Mouse (Mus musculus) left cerebral cortex, postnatal 14 days (tissue): Measurements from ENCODE around the gene Tnik. TPM values are rescaled to one million over a fixed set of nuclear protein-coding genes. Genes with fewer than 3 reads are reported as not detected.

Experiments used
- DNase-seq, 2 experiments: peaks; one replicate each; pipeline ENCODE4 v3.0.0; 2021 to 2022; ENCODE audit warnings: low spot score in 2 of 2, mixed read lengths in 1 of 2
- intact Hi-C: fragments of 180-260 bp; cut with DNase I; formaldehyde crosslinking; loops from one replicate; pipeline ENCODE4 v1.15.1; 2025
- total RNA-seq, 2 experiments: library from RNA; stranded (reverse); gene quantifications; 2 replicates each; pipeline ENCODE4 v1.2.3; 2021

The Tnik gene
- total RNA-seq, 2 experiments from 2014 or later, result 216 to 232 TPM

DNA sequence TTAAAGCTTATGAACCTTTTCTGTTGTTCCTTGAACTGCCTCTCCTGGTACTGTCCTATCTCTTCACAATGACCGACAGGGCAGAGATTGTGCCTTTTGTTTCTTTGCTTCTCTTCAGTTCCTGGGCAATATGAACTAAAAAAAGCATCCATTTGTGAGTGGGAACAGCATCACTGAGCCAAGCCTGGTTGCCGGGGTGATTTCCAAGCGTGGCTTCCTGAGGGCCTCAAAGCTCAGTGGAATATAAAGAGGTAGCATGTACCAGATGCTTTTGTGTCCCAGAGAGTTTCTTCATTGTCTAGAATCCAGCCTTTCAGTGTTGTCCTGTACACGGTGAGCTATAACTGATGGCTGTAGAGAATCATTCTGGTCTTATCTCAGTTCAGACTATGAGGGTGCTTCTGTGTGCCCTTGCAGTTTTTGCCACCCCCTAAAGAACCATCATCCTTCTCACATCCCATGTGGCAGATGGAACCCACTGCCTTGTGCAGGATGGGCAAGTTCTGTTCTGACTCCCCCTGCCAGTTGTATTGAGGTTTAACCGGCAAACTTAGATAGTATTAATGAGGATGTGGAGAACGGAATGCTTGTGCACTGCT, 246.4 kb downstream of the Tnik start:
- peak; percentile 48 to 75 for DNase-seq
- intact Hi-C loops, result no loop called here

DNA sequence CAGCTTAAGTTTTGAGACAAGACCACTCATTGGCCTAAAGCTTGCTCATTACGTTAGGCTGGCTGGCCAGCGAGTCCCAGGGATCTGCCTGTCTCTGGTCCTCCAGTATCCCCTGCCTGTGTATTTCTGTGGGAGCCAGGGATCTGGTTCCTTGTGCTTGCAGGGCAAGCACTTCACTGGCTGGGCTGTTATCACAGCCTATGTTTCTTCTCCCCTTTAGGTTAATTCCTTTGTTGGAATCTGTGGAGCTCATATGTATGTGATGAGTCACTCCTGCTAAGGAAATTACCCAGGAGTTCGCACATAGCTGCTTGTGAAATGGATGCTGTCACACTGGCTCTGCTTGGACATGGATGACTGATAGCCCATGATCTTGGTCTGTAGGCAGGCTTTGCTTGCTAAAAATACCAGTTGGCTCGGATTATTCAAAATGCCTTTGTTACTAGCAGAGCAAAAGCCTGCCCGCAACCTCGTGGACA, 260.0 kb downstream of the Tnik start:
- DNase-seq, result peak in 1 of 2 experiments; percentile 41
- intact Hi-C loops, result no loop called here

DNA sequence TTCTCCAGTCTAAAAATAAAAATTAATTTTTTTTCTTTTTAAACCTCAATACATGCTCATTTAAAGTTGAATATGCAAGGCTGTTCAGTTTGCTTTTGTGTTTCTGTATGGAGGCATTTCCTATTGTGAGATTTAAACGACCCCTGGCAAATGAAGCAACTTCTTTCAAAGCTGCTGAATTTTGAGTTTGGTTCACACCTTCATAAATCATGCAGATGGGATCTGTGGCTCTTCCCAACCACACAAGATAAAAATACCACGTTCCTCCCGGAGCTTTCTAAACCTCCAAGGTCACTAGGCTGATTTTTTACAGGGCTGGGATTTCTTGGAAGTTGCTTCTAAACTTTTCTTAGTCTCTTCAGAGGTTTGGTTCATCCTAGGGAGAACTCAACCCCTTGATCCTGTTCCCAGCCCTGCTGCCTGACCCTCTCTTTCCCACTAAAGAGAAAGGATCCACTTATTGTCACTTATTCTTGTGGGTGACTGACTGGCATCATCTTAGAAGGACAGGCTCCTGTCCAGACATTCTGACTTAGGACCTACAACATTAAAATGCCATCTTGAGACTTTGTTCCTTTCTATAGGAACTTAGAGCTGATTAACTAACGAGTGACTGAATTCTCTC, 260.6 kb downstream of the Tnik start:
- intact Hi-C loops, result no loop called here
- no peak for DNase-seq

- intact Hi-C loops, result no loop called here
- DNase-seq, result no peak
These were observed 261.5 kb downstream of the Tnik start for GRCm38 (mm10) chr3:28524562-28524961.

- intact Hi-C loops, result no loop called here
These were observed 263.7 kb downstream of the Tnik start for GRCm38 (mm10) chr3:28526671-28527070.

DNA sequence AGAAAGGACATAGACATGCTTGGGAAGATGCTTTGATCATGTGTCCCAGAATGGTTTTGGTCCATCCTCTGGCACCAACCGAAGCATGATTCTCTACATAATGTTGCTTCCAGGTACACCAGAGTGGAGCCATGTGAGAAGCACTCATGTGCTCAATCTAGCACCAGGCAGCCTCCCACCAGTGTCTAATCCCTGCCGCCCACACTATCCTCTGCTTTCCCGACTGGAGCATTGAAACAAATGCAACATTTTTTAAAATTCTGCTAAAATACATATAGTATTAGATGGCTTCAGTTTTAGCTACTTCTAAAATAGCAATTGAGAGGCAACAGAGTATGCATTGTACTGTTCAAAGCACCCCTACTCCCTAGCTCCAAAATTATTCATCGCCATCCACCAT, 264.2 kb downstream of the Tnik start:
- intact Hi-C loops, result no loop called here
- DNase-seq, result no peak

More at GRCm38 (mm10) chr3:28526671-28527070, 263.7 kb downstream of the Tnik start:
- no peak for DNase-seq

DNA sequence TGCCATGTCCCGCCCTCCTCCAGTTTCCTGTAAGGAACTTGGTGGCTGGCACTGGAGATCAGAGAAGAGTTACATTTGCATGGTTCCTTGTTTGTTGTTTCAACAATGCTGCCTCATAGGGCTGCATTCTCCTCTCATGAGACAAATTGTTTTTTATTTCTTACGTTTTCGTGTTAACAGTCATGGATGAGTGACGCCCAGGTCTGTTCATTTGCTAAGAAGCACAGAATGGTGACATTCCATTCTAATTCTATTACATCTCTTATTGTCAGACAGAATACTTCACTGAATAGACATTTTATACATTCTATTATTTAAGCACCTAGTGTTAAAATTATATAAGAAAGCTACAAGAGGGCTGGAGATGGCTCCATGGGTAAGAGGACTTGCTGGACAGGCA, 266.5 kb downstream of the Tnik start:
- no peak for DNase-seq
- intact Hi-C loops, result no loop called here

- peak; percentile 46 to 76 for DNase-seq
- intact Hi-C loops, result no loop called here
These were observed 268.4 kb downstream of the Tnik start for GRCm38 (mm10) chr3:28531294-28531956.

- no peak for DNase-seq
- intact Hi-C loops, result no loop called here
These were observed 269.7 kb downstream of the Tnik start for GRCm38 (mm10) chr3:28532666-28533065.

- DNase-seq, result no peak
- intact Hi-C loops, result no loop called here
These were observed 277.1 kb downstream of the Tnik start for GRCm38 (mm10) chr3:28540121-28540520.

GRCm38 (mm10) chr3:28542941-28543340, 279.9 kb downstream of the Tnik start:
- intact Hi-C loops, result no loop called here
- DNase-seq, result no peak

DNA sequence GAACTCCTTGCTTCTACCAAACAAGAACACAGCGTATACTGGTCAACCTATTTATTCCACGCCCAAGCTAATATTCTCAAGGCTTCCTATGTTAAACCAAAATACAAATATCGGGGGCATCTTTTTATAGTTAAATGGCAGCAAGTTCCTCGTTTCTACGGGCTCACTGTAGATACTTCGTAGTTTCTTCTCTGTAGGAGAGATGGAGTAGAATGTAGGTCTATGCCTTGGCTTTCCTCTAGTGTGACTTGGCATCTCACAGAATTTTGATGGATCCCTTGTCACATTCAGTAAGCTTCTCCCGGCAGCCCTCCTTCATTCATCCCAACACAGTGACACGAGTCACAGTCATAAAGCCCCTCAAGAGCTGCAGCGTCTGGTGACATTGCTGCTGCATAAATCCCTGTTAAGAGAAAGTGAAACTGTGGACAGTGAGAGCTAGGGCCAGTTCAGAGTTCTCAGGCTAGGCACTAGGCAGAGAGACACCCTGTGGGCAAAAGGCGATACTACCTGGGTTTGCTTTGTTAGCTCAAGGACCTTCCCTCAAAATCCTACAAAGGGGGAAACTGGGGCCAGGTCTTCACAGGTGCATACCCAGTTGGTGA, 280.5 kb downstream of the Tnik start:
- DNase-seq, result no peak
- intact Hi-C loops, result no loop called here

DNA sequence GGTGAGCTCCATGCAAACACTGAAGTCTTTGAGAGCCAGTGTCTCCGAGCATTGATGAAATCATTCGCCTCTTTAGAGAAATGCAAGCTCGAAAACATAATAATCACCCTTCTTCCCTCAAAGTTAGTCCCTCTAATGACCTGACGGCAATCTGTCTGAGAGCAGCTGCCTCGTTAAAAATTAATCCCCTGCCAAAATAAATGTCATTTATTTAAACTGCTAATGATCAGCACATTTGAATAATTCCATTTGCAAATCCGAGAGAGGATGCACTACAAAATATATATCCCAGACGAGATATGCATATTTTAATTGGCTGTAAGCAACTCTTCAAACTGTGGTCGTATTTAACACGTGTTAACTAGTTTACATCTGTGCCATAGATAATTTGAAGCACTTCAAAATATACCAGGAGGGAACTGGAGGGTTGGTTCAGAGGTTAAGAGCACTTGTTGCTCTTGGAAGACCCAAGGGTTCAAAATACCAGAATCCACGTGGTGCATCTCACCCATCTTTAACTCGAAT, 281.4 kb downstream of the Tnik start:
- no peak for DNase-seq
- intact Hi-C loops, result no loop called here

DNA sequence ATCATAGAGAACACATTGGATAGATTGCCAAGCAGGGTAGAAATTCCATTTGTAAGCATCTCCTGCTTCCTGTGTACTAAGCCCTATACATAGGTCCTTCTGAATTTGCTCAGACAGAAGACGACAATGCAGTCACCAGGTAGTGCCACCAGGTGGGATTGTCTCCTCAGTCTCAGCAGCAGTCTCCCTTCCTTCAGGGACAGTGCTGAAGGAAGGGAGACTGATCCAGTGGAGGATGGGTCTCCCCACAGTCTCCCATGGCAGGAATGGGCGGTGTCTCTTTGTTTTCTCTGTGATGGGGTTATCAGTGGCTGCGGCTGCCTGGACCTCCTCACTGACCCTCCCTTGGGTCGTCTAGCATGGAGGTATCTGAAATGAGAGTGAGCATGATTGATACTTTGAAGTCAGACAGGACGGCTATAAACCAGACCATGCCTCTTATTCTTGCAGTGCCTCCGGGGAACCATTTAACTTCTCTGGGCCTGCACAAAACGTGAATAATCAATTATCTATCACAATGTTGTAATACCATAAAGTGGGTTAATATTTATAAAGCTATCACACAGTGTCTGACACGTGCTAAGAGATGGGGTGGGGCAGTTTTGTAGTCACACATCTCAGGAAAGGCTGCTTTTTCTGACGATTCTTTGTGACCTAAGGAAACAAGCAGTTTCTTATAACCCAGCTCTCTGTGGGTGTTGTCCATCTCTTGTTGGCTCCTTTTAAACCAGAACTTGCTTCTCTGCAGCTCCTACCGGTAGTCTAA, 285.1 kb downstream of the Tnik start:
- intact Hi-C loops, result no loop called here
- DNase-seq, result no peak

DNA sequence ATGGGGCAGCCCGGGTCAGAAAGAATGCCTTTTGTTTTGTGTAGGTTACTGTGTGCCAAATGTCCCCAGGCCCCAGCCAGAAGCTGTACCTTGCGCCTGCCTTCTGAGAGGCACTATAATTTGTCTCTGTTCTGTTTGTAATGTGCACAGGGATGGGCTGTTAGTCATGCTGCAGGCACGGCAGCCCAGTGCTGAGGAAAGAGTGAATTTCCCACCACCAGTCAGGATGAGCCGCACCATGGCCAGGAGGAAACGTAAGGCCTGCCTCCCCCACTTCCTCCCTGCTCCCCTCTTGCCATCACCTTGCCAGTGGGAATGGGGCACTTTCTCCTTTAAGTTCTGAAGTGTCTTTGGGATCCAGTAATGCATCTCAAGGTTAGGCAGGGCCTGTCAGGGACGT, 286.4 kb downstream of the Tnik start:
- intact Hi-C loops, result no loop called here
- DNase-seq, result no peak

DNA sequence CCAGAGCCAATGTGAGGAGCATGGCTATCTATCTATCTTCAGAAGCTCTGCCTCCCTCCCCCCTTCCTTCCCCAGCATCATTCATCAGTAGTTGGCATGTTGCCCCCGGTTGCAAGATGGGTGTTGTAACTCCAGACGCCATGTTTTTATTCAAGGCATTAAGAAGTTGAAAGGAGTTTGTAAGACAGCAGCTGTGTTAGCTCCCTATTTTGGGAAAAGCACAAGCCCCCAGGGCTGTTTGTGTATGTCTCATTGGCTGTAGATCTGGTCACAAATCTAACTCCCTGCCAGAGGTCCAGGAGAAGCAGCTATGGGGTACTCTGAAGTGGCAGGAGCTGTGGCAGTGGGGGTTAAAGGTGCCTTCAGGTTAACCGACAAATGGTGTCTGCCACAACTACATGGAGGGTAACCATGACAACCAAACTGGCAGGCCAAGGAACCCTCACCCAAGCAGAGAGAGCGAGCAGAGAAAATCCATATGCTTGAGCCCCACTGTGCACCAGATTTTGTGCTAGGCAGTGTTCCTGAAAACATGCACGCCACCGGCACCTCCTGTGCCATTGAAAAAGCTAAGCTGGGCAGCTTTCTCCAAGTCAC, 287.6 kb downstream of the Tnik start:
- peak; percentile 49 to 67 for DNase-seq
- intact Hi-C loops, result loop anchor here (5.0 kb wide), 1 partner anchor 378 kb away; no protein-coding TSS in a partner anchor

- intact Hi-C loops, result loop anchor here (5.0 kb wide), 1 partner anchor 379 kb away; no protein-coding TSS in a partner anchor
- no peak for DNase-seq
These were observed 288.7 kb downstream of the Tnik start for GRCm38 (mm10) chr3:28551756-28552155.

DNA sequence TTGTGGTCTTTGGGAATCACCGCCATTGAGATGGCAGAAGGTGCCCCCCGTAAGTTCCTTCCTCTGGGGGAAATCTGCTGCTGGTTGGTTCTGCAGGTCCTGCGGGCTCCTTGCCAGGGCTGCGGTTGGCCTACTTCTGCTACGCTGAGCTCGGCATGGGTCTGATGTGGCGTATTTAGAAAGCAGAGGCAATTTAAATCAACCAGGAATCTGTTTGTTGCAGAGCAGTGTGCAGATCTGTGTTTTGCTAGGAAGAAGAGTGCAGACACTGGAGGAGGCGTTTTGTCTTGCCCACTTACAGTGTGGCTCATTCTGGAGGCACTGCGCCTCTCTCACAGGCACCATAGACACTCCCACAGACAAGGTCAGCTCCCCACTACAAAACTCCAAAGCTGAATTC, 291.9 kb downstream of the Tnik start:
- intact Hi-C loops, result loop anchor here (5.0 kb wide), 3 partner anchors 288 to 393 kb away; no protein-coding TSS in a partner anchor
- no peak for DNase-seq
